Mouse (Mus musculus) testis, adult 2 months (tissue): Measurements from ENCODE around the gene Lmntd1. TPM values are rescaled to one million over a fixed set of nuclear protein-coding genes. Genes with fewer than 3 reads are reported as not detected.

Experiments
- H3K27ac ChIP-seq: fragments of 200-500 bp; 2 replicates; pipeline ENCODE4 v1.5.1; 2012; ENCODE audit warnings: low read depth, low read length; ENCODE audit not compliant: control insufficient read depth, insufficient read depth
- H3K27me3 ChIP-seq: fragments of 200-500 bp; 2 replicates; pipeline ENCODE4 v1.6.1; 2012; ENCODE audit warnings: mild to moderate bottlenecking, low read length, moderate library complexity; ENCODE audit not compliant: control insufficient read depth, insufficient read depth
- H3K36me3 ChIP-seq: fragments of 200-500 bp; 2 replicates; pipeline ENCODE4 v1.6.1; 2012; ENCODE audit warnings: mild to moderate bottlenecking, low read length; ENCODE audit not compliant: control insufficient read depth, insufficient read depth
- H3K4me1 ChIP-seq: fragments of 200-500 bp; 2 replicates; pipeline ENCODE4 v1.6.1; 2012; ENCODE audit warnings: low read length; ENCODE audit not compliant: control insufficient read depth, insufficient read depth
- H3K4me3 ChIP-seq: fragments of 200-500 bp; 2 replicates; pipeline ENCODE4 v1.5.1; 2012; ENCODE audit warnings: low read depth, mild to moderate bottlenecking, low read length, moderate library complexity, mixed read lengths; ENCODE audit not compliant: control insufficient read depth
- CTCF ChIP-seq: fragments of 200-500 bp; IDR thresholded peaks from 2 replicates; pipeline ENCODE4 v1.5.1; 2012; ENCODE audit warnings: low read depth, mild to moderate bottlenecking, inconsistent platforms, low read length, moderate library complexity; ENCODE audit not compliant: control insufficient read depth, insufficient read depth, insufficient replicate concordance
- POLR2A ChIP-seq: fragments of 200-500 bp; IDR thresholded peaks from 2 replicates; pipeline ENCODE4 v1.6.1; 2012; ENCODE audit warnings: low read depth, mild to moderate bottlenecking, inconsistent platforms, low read length, moderate library complexity; ENCODE audit not compliant: control insufficient read depth
- polyA plus RNA-seq: library from polyadenylated mRNA; depleted of rRNA; stranded (reverse); fragments of >200 nt; gene quantifications from 2 replicates; pipeline ENCODE4 v1.2.3, GENCODE M21; 2012

Gene Lmntd1
- polyA plus RNA-seq, 1 experiment, result 37.9 TPM

GRCm38 (mm10) chr6:145576762-145577161 is 37.4 kb downstream of the Lmntd1 start:
- no peaks in the 10 kb centered on the region for H3K27me3 ChIP-seq
- TF ChIP-seq POLR2A, result no peak
- TF ChIP-seq CTCF, result no peak
- H3K36me3 ChIP-seq, result no peaks in the 10 kb centered on the region
- H3K27ac ChIP-seq, result no peak overlapping the region
- H3K4me1 ChIP-seq, result no peaks in the 10 kb centered on the region; the same call in 1 of the 2 replicates
- no peak overlapping the region for H3K4me3 ChIP-seq

DNA sequence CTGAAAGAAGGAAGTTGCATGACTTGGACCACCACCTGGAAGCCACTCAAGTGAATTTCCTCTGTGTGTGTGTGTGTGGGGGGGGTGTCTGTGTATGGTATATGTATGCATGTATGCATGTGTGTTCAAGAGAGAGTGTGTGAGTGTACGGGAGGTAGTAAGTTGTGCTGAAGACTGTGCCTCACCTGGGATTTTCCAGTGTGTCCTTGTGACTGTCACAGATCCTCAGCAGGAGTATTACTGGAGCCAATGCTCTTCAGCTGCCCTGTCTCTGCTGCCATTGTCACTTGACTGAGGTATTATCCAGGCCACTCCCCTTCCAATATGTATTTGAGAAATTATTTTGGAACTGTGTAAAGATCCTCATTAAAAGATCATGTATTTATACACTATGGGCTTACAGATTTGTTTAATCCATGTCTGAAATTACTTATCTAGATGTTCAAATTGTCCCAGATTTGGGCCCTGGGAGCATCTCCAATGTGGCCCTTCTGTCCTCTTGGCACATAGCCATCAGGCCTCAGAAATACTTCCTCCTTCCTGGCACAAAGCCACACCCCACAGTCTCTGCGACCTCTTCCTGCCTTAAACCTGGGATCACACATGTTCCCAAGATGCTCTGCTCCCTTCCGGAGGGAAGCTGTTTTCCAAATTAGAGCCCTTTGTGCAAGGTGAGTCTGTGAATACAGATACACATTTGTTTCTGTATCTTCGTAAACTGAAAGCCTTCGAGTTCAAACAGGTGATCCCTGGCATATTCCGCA is 40.7 kb downstream of the Lmntd1 start:
- no peaks in the 10 kb centered on the region; the same call in 1 of the 2 replicates for H3K4me1 ChIP-seq

DNA sequence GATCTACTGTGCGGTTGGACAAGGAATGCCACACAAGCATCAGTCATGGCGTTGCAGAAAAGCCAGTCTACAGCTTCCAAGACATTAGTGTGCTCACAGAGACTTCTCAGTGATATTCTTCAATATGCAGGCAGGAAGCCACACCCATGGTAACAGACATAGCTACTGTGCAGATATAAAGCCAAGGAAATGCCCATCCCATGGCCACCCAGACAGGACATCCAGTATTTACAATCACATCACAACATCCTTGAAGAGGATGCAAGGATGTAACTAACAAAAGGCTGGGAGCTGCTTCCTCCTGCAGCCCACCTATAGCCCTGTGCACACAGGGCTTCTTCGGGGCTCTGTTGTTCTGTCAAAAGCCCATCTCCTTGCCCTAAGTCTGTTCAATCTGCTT is 45.4 kb downstream of the Lmntd1 start:
- no peaks in the 10 kb centered on the region for H3K4me1 ChIP-seq
- TF ChIP-seq CTCF (no peak), POLR2A (no peak)

More for the DNA sequence above, 40.7 kb downstream of the Lmntd1 start:
- no peak for TF ChIP-seq POLR2A
- no peak for TF ChIP-seq CTCF
- no peak overlapping the region for H3K4me3 ChIP-seq
- H3K27me3 ChIP-seq, result no peaks in the 10 kb centered on the region
- no peak overlapping the region for H3K27ac ChIP-seq
- H3K36me3 ChIP-seq, result no peaks in the 10 kb centered on the region

DNA sequence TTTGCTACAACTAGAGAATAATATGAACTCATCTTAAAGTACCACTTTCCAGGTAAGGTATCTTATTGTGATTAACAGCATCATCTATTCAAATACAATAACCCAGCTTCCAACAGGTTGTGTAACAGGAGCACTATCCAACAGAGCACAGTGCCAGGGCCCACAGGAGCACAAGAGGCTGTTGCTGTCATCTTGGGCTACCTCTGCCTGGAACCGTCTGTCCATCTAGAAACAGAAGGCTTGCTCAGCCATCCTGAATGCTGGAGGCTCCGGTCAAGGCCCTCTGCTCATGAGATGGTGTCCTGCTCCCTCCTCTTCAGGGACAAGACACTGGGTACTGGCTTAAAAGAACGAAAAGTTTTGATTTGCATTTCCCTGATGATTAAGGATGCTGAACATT is 46.3 kb downstream of the Lmntd1 start:
- TF ChIP-seq POLR2A (no peak), CTCF (no peak)
- Histone ChIP-seq H3K27ac (no peak overlapping the region), H3K4me3 (no peak overlapping the region), H3K27me3 (no peaks in the 10 kb centered on the region), H3K4me1 (no peaks in the 10 kb centered on the region), H3K36me3 (no peaks in the 10 kb centered on the region)

More for the DNA sequence above, 45.4 kb downstream of the Lmntd1 start:
- Histone ChIP-seq H3K27me3 (no peaks in the 10 kb centered on the region), H3K36me3 (no peaks in the 10 kb centered on the region), H3K27ac (no peak overlapping the region), H3K4me3 (no peak overlapping the region)

DNA sequence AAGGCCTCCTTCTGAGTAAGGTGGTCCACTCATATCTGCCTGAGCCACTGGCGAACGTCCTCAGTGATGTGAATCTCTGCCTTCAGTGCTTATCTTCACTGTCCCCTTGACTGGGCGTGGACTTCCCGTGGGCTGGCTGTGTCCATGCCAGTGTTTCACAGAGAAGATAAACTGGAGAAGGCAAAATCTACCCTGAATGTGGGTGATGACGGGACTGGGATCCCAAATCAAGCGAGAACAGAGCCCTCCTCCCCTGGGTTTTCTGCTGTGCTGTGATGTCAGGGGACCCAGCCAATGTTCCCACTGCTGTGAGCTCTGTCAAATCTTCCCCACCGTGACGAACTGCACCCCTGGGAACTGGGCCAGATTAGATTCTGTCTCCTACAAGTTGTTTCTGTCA is 46.8 kb downstream of the Lmntd1 start:
- H3K4me3 ChIP-seq, result no peak overlapping the region
- no peaks in the 10 kb centered on the region for H3K36me3 ChIP-seq
- TF ChIP-seq POLR2A, result no peak
- no peak for TF ChIP-seq CTCF
- no peaks in the 10 kb centered on the region for H3K4me1 ChIP-seq
- no peaks in the 10 kb centered on the region for H3K27me3 ChIP-seq
- H3K27ac ChIP-seq, result no peak overlapping the region

GRCm38 (mm10) chr6:145565663-145566062 is 48.5 kb downstream of the Lmntd1 start:
- Histone ChIP-seq H3K4me1 (no peaks in the 10 kb centered on the region), H3K36me3 (no peaks in the 10 kb centered on the region), H3K27ac (no peak overlapping the region), H3K4me3 (no peak overlapping the region), H3K27me3 (no peaks in the 10 kb centered on the region)
- TF ChIP-seq CTCF, result no peak
- TF ChIP-seq POLR2A, result no peak

- Histone ChIP-seq H3K4me3 (no peak overlapping the region), H3K27me3 (no peaks in the 10 kb centered on the region), H3K4me1 (no peaks in the 10 kb centered on the region), H3K27ac (no peak overlapping the region), H3K36me3 (no peaks in the 10 kb centered on the region)
- TF ChIP-seq POLR2A (no peak), CTCF (no peak)
These were observed 49.4 kb downstream of the Lmntd1 start for GRCm38 (mm10) chr6:145564671-145565070.
